7 mouse cellular contexts compared by ENCODE assay signal in genomic region chrX:70384917-70385275, GRCm38 (mm10). TPM values are rescaled to one million over a fixed set of nuclear protein-coding genes. Genes with fewer than 3 reads are reported as not detected.
DNase-seq lines count a peak whose midpoint lies in the region; ATAC-seq and TF ChIP-seq lines count a peak whose summit lies in the region.

No protein-coding gene starts in this region.

- no peak for TF ChIP-seq CTCF in small intestine, adult 2 months (IDR thresholded peaks at IDR 0.05; ENCODE audit: extremely low read depth, insufficient read length, insufficient replicate concordance, low read depth, low read length)

- H3K4me3 ChIP-seq in lung, embryonic 16.5 days (ENCODE audit: low read length) = peak overlapping the region; percentile 61
- H3K4me3 ChIP-seq in forebrain, embryonic 10.5 days = peak overlapping the region; percentile 63
- H3K4me3 ChIP-seq in limb, embryonic 12.5 days (replicated peaks) = peak overlapping the region; percentile 54
- peak overlapping the region; percentile 48 for H3K4me3 ChIP-seq in small intestine, adult 2 months (ENCODE audit: low read depth, low read length)

- H3K36me3 ChIP-seq in lung, embryonic 16.5 days (ENCODE audit: control insufficient read depth, insufficient read depth, low read length) = peaks cover 3% of the 10 kb centered on the region; the same call in 1 of the 2 replicates
- peaks cover 6% of the 10 kb centered on the region; the same call in 1 of the 2 replicates for H3K36me3 ChIP-seq in forebrain, embryonic 10.5 days (replicated peaks)
- H3K36me3 ChIP-seq in limb, embryonic 12.5 days = peaks cover 5% of the 10 kb centered on the region; the same call in 1 of the 2 replicates
- no peaks in the 10 kb centered on the region; the same call in 1 of the 2 replicates for H3K36me3 ChIP-seq in small intestine, adult 2 months (ENCODE audit: control insufficient read depth, insufficient read depth, low read length)

- H3K9ac ChIP-seq in lung, embryonic 16.5 days (ENCODE audit: low read length) = peak overlapping the region; percentile 70
- no peak overlapping the region for H3K9ac ChIP-seq in limb, embryonic 12.5 days (replicated peaks)

- no peak for DNase-seq in lung, postnatal 36 days
- no peak for DNase-seq in forebrain, embryonic 10.5 days (ENCODE audit: extremely low spot score, low spot score)
- DNase-seq in right cerebral cortex, postnatal 10 days (ENCODE audit: low spot score in 2 of 2) = no peak
- DNase-seq in urinary bladder, adult 18-20 months (ENCODE audit: low spot score in 2 of 2) = no peak

- H3K9me3 ChIP-seq in lung, embryonic 16.5 days (ENCODE audit: control insufficient read depth, low read length) = no peaks in the 10 kb centered on the region
- no peaks in the 10 kb centered on the region for H3K9me3 ChIP-seq in forebrain, embryonic 10.5 days
- no peaks in the 10 kb centered on the region for H3K9me3 ChIP-seq in limb, embryonic 12.5 days

- no peak overlapping the region; the same call in 1 of the 2 replicates for H3K27ac ChIP-seq in lung, embryonic 16.5 days (ENCODE audit: low read length)
- peak overlapping the region; percentile 85; the same call in 1 of the 2 replicates for H3K27ac ChIP-seq in forebrain, embryonic 10.5 days
- H3K27ac ChIP-seq in limb, embryonic 12.5 days = peak overlapping the region; percentile 73; the same call in 1 of the 2 replicates
- H3K27ac ChIP-seq in small intestine, adult 2 months (ENCODE audit: insufficient read depth, low read depth, low read length) = 0 out of 2 replicates have a peak overlapping the region, but pooled peaks have one; percentile 8

- H3K4me2 ChIP-seq in lung, embryonic 16.5 days (ENCODE audit: low read depth, low read length) = peak overlapping the region; percentile 49
- H3K4me2 ChIP-seq in limb, embryonic 12.5 days = peak overlapping the region; percentile 49

- no peak for TF ChIP-seq POLR2A in small intestine, adult 2 months (IDR thresholded peaks at IDR 0.05; ENCODE audit: low read depth, low read length)

- no peaks in the 10 kb centered on the region for H3K27me3 ChIP-seq in lung, embryonic 16.5 days (ENCODE audit: control insufficient read depth, insufficient read depth, low read depth, low read length)
- no peaks in the 10 kb centered on the region for H3K27me3 ChIP-seq in forebrain, embryonic 10.5 days (ENCODE audit: poor library complexity, severe bottlenecking)
- no peaks in the 10 kb centered on the region for H3K27me3 ChIP-seq in limb, embryonic 12.5 days
- no peaks in the 10 kb centered on the region for H3K27me3 ChIP-seq in small intestine, adult 2 months (ENCODE audit: control insufficient read depth, insufficient read depth, low read length)

- no peaks in the 10 kb centered on the region for H3K4me1 ChIP-seq in lung, embryonic 16.5 days (replicated peaks; ENCODE audit: control insufficient read depth, insufficient read depth, low read length)
- H3K4me1 ChIP-seq in forebrain, embryonic 10.5 days = peaks cover 9% of the 10 kb centered on the region; the same call in 1 of the 2 replicates
- peaks cover 3% of the 10 kb centered on the region; the same call in 1 of the 2 replicates for H3K4me1 ChIP-seq in limb, embryonic 12.5 days (replicated peaks)
- H3K4me1 ChIP-seq in small intestine, adult 2 months (ENCODE audit: control insufficient read depth, insufficient read depth, insufficient read length, low read length) = 0 out of 2 replicates have a peak, but pooled peaks cover 1% of the 10 kb centered on the region

- WGBS in lung, embryonic 16.5 days = 47% methylated on average over 3 of the region's 3 CpGs
- WGBS in forebrain, embryonic 10.5 days = 64% methylated on average over 3 of the region's 3 CpGs
- WGBS in limb, embryonic 12.5 days = 68% methylated on average over 3 of the region's 3 CpGs
- WGBS in small intestine, adult 2 months = 43% methylated on average over 3 of the region's 3 CpGs

- no peak for ATAC-seq in lung, embryonic 16.5 days (ENCODE audit: low read depth)
- 0 out of 2 replicates have a peak, but pooled peaks have one; percentile 24 for ATAC-seq in limb, embryonic 12.5 days (ENCODE audit: insufficient number of reproducible peaks, insufficient read depth, low FRiP score, low TSS enrichment, low read depth)

RNA-seq across cellular contexts. Expression of gene 1110012L19Rik, which starts 0.8 kb away (rescaled TPM):
- polyA plus RNA-seq in lung, embryonic 16.5 days (2015; fragmentation: Nextera tagmentation; extraction: Ambion mirVana) = 30.8 and 34.6 TPM in 2 replicates
- 25.8 and 27.2 TPM in 2 replicates for polyA plus RNA-seq in forebrain, embryonic 10.5 days (2016; fragmentation: Nextera tagmentation; extraction: Ambion mirVana)
- 25.5 and 26.6 TPM in 2 replicates for polyA plus RNA-seq in limb, embryonic 12.5 days (2016; fragmentation: Nextera tagmentation; extraction: Ambion mirVana)
- 1.4 and 3.4 TPM in 2 replicates for polyA plus RNA-seq in small intestine, adult 2 months (2012; rRNA removed)

RNA-seq across cellular contexts. Expression of gene Ids, which starts 20.0 kb away (rescaled TPM):
- polyA plus RNA-seq in lung, embryonic 16.5 days (2015; fragmentation: Nextera tagmentation; extraction: Ambion mirVana) = 2.6 and 2.7 TPM in 2 replicates
- 1.6 and 1.9 TPM in 2 replicates for polyA plus RNA-seq in forebrain, embryonic 10.5 days (2016; fragmentation: Nextera tagmentation; extraction: Ambion mirVana)
- polyA plus RNA-seq in limb, embryonic 12.5 days (2016; fragmentation: Nextera tagmentation; extraction: Ambion mirVana) = 2.8 and 3.0 TPM in 2 replicates
- 3.9 and 6.6 TPM in 2 replicates for polyA plus RNA-seq in small intestine, adult 2 months (2012; rRNA removed)
